Mouse (Mus musculus): Measurements from ENCODE around the gene Olfr1152. TPM values are rescaled to one million over a fixed set of nuclear protein-coding genes. Genes with fewer than 3 reads are reported as not detected.

Olfr1152 gene
- not detected for total RNA-seq (2021)
- long read RNA-seq, experiment 1: 0 reads
- long read RNA-seq, experiment 2: 0 reads

GRCm38 (mm10) chr2:87866192-87866591 lies at the start of gene Olfr1152:
Gene Olfr1152 (plus strand): TSS chr2:87866492.
- DNase-seq: no peak
- H3K27ac ChIP-seq: no peak within 1 kb of the TSS
- TF ChIP-seq CTCF (IDR thresholded peaks at IDR 0.05): no peak
- intact Hi-C loops (cut with DNase I): no loop called here
- no peak within 1 kb of the TSS for H3K4me3 ChIP-seq

- DNase-seq: no peak
- Histone ChIP-seq H3K4me3 (no peak within 1 kb of the TSS), H3K27ac (no peak within 1 kb of the TSS)
- TF ChIP-seq CTCF (IDR thresholded peaks at IDR 0.05): no peak
- intact Hi-C loops (cut with DNase I): no loop called here
Measured at GRCm38 (mm10) chr2:87830233-87830632, 36.1 kb upstream of the Olfr1152 start, which contains the start of gene Olfr1148. Gene Olfr1148 (plus strand): TSS chr2:87830533.

- TF ChIP-seq CTCF (IDR thresholded peaks at IDR 0.05): no peak
- Histone ChIP-seq H3K27ac (no peak within 1 kb of the TSS), H3K4me3 (no peak within 1 kb of the TSS)
- DNase-seq: no peak
- intact Hi-C loops (cut with DNase I): no loop called here
Measured at GRCm38 (mm10) chr2:87843693-87844092, 22.6 kb upstream of the Olfr1152 start, which contains the start of gene Olfr1150-ps1. Gene Olfr1150-ps1 (plus strand): TSS chr2:87843993.

- Histone ChIP-seq H3K27ac (no peak within 1 kb of the TSS), H3K4me3 (no peak within 1 kb of the TSS)
- intact Hi-C loops (cut with DNase I): no loop called here
- no peak for TF ChIP-seq CTCF (IDR thresholded peaks at IDR 0.05)
- DNase-seq: no peak
Measured at GRCm38 (mm10) chr2:87855562-87855961, 10.7 kb upstream of the Olfr1152 start, which contains the start of gene Olfr1151. Gene Olfr1151 (plus strand): TSS chr2:87855862.

- TF ChIP-seq CTCF (IDR thresholded peaks at IDR 0.05): no peak
- no peak within 1 kb of the TSS for H3K27ac ChIP-seq
- intact Hi-C loops (cut with DNase I): no loop called here
- DNase-seq: no peak
- no peak within 1 kb of the TSS for H3K4me3 ChIP-seq
Measured at GRCm38 (mm10) chr2:87894662-87895061, 28.4 kb downstream of the Olfr1152 start, which contains the start of gene Olfr1153. Gene Olfr1153 (plus strand): TSS chr2:87894962.

- intact Hi-C loops (cut with DNase I): no loop called here
- no peak for DNase-seq
- no peak for TF ChIP-seq CTCF (IDR thresholded peaks at IDR 0.05)
- no peak within 1 kb of the TSS for H3K4me3 ChIP-seq
- no peak within 1 kb of the TSS for H3K27ac ChIP-seq
Measured at GRCm38 (mm10) chr2:87905066-87905465, 38.8 kb downstream of the Olfr1152 start, which contains the start of gene Olfr1154. Gene Olfr1154 (minus strand): TSS chr2:87905166.

Other genes with a start within 250 kb of the Olfr1152 start
- gene Olfr1131, start 239.4 kb upstream of the Olfr1152 start, total RNA-seq (2021): not detected
- not detected for gene Olfr1132, start 229.0 kb upstream of the Olfr1152 start, total RNA-seq (2021)
- gene Olfr1133, start 219.1 kb upstream of the Olfr1152 start, total RNA-seq (2021): not detected
- not detected for gene Olfr1134, start 208.0 kb upstream of the Olfr1152 start, total RNA-seq (2021)
- not detected for gene Olfr1135, start 192.8 kb upstream of the Olfr1152 start, total RNA-seq (2021)
- not detected for gene Olfr1136, start 172.5 kb upstream of the Olfr1152 start, total RNA-seq (2021)
- not detected for gene Olfr1137, start 153.3 kb upstream of the Olfr1152 start, total RNA-seq (2021)
- not detected for gene Olfr1138, start 126.5 kb upstream of the Olfr1152 start, total RNA-seq (2021)
- not detected for gene Olfr1140, start 122.7 kb upstream of the Olfr1152 start, total RNA-seq (2021)
- gene Olfr1141, start 112.5 kb upstream of the Olfr1152 start, total RNA-seq (2021): not detected
- not detected for gene Olfr152, start 87.0 kb upstream of the Olfr1152 start, total RNA-seq (2021)
- gene Olfr1143, start 65.9 kb upstream of the Olfr1152 start, total RNA-seq (2021): not detected
- gene Olfr1145, start 56.7 kb upstream of the Olfr1152 start, total RNA-seq (2021): not detected
- gene Olfr1148, start 36.0 kb upstream of the Olfr1152 start, total RNA-seq (2021): not detected
- gene Olfr1150-ps1, start 22.5 kb upstream of the Olfr1152 start, total RNA-seq (2021): not detected
- not detected for gene Olfr1151, start 10.6 kb upstream of the Olfr1152 start, total RNA-seq (2021)
- gene Olfr1153, start 28.5 kb downstream of the Olfr1152 start, total RNA-seq (2021): not detected
- not detected for gene Olfr1154, start 38.7 kb downstream of the Olfr1152 start, total RNA-seq (2021)
- not detected for gene Olfr1155, start 78.6 kb downstream of the Olfr1152 start, total RNA-seq (2021)
- gene Olfr1156, start 86.6 kb downstream of the Olfr1152 start, total RNA-seq (2021): not detected
- gene Olfr1157, start 101.8 kb downstream of the Olfr1152 start, total RNA-seq (2021): not detected
- not detected for gene Olfr74, start 108.2 kb downstream of the Olfr1152 start, total RNA-seq (2021)
- gene Olfr1158, start 123.6 kb downstream of the Olfr1152 start, total RNA-seq (2021): not detected
- gene Olfr1160, start 141.8 kb downstream of the Olfr1152 start, total RNA-seq (2021): not detected
- not detected for gene Olfr1161, start 156.3 kb downstream of the Olfr1152 start, total RNA-seq (2021)
- not detected for gene Olfr73, start 171.2 kb downstream of the Olfr1152 start, total RNA-seq (2021)
- gene Olfr1162, start 184.6 kb downstream of the Olfr1152 start, total RNA-seq (2021): not detected
- not detected for gene Olfr1163, start 205.3 kb downstream of the Olfr1152 start, total RNA-seq (2021)
- gene Olfr1164, start 227.5 kb downstream of the Olfr1152 start, total RNA-seq (2021): not detected